Mouse (Mus musculus): ENCODE data around the gene Fyn.

- no peak for TF ChIP-seq CTCF (conservative IDR thresholded peaks at IDR 0.05 in 1 of 2, IDR thresholded peaks at IDR 0.05 in 1 of 2; ENCODE audit: low read depth in 2 of 2, low read length in 2 of 2)
- TF ChIP-seq HCFC1 (IDR thresholded peaks at IDR 0.05; ENCODE audit: low read depth, low read length): no peak
- TF ChIP-seq TCF12 (IDR thresholded peaks at IDR 0.05; ENCODE audit: low read depth, low read length): no peak
These were observed 21.9 kb downstream of the Fyn start for GRCm38 (mm10) chr10:39390541-39390940.
